Mouse (Mus musculus) forebrain, embryonic 13.5 days (tissue): ENCODE measurements around the gene Adh7. TPM values are rescaled to one million over a fixed set of nuclear protein-coding genes. Genes with fewer than 3 reads are reported as not detected.

Experiments
- ATAC-seq: fragments of 200-750 bp; cut with Nextera tagmentation; 2 replicates; pipeline ENCODE4 v1.8.0; 2017
- H3K27ac ChIP-seq: fragments of 300-500 bp; sonication (generic); 2 replicates; pipeline ENCODE4 v1.5.1; 2015; ENCODE audit warnings: inconsistent platforms, mild to moderate bottlenecking, moderate library complexity
- H3K27me3 ChIP-seq: fragments of 300-500 bp; sonication (generic); 2 replicates; pipeline ENCODE4 v1.6.1; 2015; ENCODE audit warnings: mild to moderate bottlenecking, inconsistent platforms
- H3K36me3 ChIP-seq: fragments of 300-500 bp; sonication (generic); 2 replicates; pipeline ENCODE4 v1.6.1; 2015; ENCODE audit warnings: mild to moderate bottlenecking, inconsistent platforms; ENCODE audit not compliant: poor library complexity, severe bottlenecking
- H3K4me1 ChIP-seq: fragments of 300-500 bp; sonication (generic); 2 replicates; pipeline ENCODE4 v1.6.1; 2015; ENCODE audit warnings: inconsistent platforms
- H3K4me2 ChIP-seq: fragments of 300-500 bp; sonication (generic); 2 replicates; pipeline ENCODE4 v1.6.1; 2015; ENCODE audit warnings: inconsistent platforms, mild to moderate bottlenecking, moderate library complexity
- H3K4me3 ChIP-seq: fragments of 300-500 bp; sonication (generic); 2 replicates; pipeline ENCODE4 v1.5.1; 2015; ENCODE audit warnings: mild to moderate bottlenecking, inconsistent platforms
- H3K9ac ChIP-seq: fragments of 300-500 bp; sonication (generic); 2 replicates; pipeline ENCODE4 v1.6.1; 2015; ENCODE audit warnings: mild to moderate bottlenecking, inconsistent platforms
- H3K9me3 ChIP-seq: fragments of 300-500 bp; sonication (generic); replicated peaks from 2 replicates; pipeline ENCODE4 v1.6.1; 2016; ENCODE audit warnings: inconsistent platforms
- WGBS: fragments of 180-500 bp; shearing (Covaris S2); methylation state at CpG from one replicate; pipeline ENCODE4 v1.1.7; 2015; 5-methylcytosine and 5-hydroxymethylcytosine counted together
- polyA plus RNA-seq: library from polyadenylated mRNA; unstranded; fragments of >200 nt; fragmentation: Nextera tagmentation; extraction: Ambion mirVana; gene quantifications from 2 replicates; pipeline ENCODE4 v1.2.1, GENCODE M21; 2015

Gene Adh7
- polyA plus RNA-seq, 1 experiment from 2014 or later: not detected

DNA sequence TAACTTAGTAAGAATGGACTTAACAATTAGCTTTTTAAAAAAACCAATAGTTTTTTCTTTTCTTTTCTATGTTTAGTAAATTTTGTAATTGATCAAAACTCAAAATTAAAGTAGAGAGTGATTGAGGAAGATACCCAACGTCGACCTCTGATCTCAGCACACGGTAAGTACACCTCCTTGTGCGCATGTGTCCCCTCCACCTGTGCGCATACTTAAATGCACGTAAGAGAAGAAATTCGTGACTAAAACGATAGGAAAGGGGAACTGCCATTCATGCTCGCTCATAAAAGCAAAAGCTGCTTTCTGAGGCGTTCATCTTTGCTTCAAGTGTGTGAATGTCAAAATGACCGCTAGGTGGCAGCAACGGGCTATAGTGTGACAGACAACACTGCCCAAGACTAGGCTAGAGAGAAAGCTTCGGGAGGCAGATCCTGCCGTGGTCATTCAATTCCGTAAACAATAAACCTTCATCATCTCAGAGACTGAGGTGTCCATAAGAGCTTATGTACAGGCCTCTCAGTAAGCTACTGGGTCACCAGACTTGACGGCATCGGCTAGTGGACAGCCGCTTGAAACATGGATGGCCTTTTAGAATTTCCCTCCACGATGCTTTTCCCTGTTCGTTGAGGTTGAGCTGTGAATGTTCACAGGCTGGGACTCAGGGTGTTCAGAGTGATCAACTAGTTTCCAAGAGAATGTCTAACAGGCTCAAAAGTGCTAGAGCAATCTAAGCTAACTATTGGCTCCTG, 19.4 kb upstream of the Adh7 start:
- Histone ChIP-seq H3K4me1 (no peaks in the 10 kb centered on the region), H3K27ac (no peak overlapping the region), H3K4me3 (peak overlapping the region; percentile 20; the same call in 1 of the 2 replicates), H3K27me3 (no peaks in the 10 kb centered on the region), H3K36me3 (no peaks in the 10 kb centered on the region), H3K9ac (peak overlapping the region; percentile 45), H3K9me3 (no peaks in the 10 kb centered on the region), H3K4me2 (peak overlapping the region; percentile 52)
- 24% methylated on average over 20 of the region's 20 CpGs for WGBS
- peak; percentile 97 for ATAC-seq

DNA sequence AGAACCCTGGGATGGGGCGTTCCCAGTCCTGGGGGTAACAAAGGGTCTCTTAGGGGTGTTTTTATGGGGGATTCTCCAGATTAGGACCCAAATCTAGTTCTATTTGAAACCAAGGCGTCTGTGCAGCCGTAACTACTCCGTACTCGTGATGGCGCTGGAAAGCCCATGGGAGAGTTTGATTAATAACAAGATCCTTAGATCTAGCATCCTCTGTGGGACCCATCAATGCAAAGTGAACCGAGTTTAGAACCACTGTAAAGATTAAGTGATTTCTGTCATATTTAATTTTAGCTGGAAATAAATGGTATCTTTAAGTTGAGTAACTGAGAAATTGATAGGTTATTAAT, 18.9 kb upstream of the Adh7 start:
- Histone ChIP-seq H3K27me3 (no peaks in the 10 kb centered on the region), H3K9me3 (no peaks in the 10 kb centered on the region), H3K27ac (no peak overlapping the region), H3K36me3 (no peaks in the 10 kb centered on the region), H3K4me1 (no peaks in the 10 kb centered on the region), H3K9ac (no peak overlapping the region), H3K4me2 (peak overlapping the region; percentile 52), H3K4me3 (no peak overlapping the region)
- ATAC-seq: no peak; the same call in 1 of the 2 replicates
- 83% methylated on average over 7 of the region's 7 CpGs for WGBS

DNA sequence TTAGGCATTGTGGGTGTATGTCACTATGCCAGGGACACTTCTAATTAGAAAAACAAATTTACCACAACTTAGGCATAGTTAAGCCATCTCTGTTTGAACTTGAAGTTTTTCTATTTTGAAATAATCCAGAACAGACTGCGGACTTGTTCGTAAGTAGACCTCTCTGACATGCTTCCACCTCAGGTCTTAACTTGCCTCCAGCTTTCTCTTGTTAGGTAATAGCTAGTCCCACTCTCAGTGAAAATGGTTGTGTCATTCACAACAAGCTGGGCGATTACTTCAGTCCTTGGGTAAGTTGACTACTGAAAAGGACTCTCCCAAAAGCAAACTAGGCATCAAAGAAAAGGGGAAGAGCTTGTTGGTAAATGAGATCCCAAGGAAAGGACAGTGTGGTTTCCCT, 8.7 kb upstream of the Adh7 start:
- no peak overlapping the region for H3K4me3 ChIP-seq
- no peak overlapping the region for H3K9ac ChIP-seq
- H3K4me2 ChIP-seq: no peak overlapping the region
- H3K27me3 ChIP-seq: no peaks in the 10 kb centered on the region
- 93% methylated on average over 3 of the region's 3 CpGs for WGBS
- ATAC-seq: no peak
- H3K9me3 ChIP-seq: no peaks in the 10 kb centered on the region
- H3K4me1 ChIP-seq: no peaks in the 10 kb centered on the region
- H3K27ac ChIP-seq: no peak overlapping the region
- H3K36me3 ChIP-seq: no peaks in the 10 kb centered on the region

DNA sequence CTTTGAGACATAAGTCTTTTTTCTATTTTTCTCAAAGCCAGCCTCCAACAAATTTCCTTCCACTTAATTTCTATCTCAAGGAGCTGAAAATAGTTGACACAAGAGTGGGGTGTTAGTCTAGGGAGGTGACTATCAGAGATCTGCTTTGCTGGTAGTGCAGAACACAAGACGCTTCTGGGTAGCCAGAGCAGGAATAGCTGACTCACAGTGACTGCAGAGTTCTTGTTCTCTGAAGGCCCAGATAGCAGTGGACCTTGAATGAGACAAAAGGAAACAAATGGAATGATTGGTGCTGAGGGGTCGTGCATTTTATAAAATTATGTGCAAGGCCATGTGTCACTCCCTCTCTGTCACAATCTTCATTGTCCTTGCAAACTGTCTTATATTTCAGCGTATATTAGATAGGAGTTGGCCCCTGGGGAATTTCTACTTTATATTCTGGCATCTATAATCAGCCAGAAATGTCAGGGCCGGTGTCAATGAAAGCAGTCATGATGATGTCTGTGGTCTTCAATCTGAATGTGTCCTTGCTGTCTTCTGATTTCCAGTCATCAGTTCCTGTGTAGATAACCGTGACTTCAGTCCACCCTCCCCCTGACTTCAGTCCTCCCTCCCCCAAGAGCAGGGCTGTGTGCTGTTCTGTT, 7.0 kb upstream of the Adh7 start:
- 84% methylated on average over 5 of the region's 5 CpGs for WGBS
- no peaks in the 10 kb centered on the region for H3K9me3 ChIP-seq
- H3K27me3 ChIP-seq: no peaks in the 10 kb centered on the region
- no peak for ATAC-seq
- no peak overlapping the region for H3K9ac ChIP-seq
- H3K4me2 ChIP-seq: no peak overlapping the region
- no peak overlapping the region for H3K4me3 ChIP-seq
- H3K4me1 ChIP-seq: peaks cover 4% of the 10 kb centered on the region; the same call in 1 of the 2 replicates
- H3K36me3 ChIP-seq: no peaks in the 10 kb centered on the region
- no peak overlapping the region for H3K27ac ChIP-seq

DNA sequence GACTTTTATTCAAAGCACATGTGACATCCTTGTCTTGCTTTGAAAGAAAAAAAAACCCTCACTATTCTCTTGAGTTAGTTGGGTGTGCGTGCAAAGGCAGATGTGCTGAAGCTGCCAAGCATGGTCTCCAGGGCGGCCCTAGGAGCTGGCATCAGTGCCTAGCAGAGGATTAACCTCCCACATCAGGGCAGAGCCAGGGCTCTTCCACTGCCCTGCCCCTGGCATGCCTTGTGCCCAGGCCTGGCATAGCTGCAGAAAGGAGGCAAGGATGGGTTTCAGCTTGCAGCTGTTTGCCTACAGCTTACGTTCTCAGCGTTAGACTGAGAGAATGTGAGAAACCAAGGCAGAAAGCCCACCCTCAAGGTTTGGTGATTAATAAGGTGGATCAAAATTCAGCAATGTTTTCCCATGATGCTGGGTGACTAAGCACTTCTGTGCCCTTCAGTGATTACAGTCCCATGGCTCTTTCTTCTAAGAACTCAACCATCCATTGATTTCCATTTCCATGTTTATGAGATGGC, 5.1 kb upstream of the Adh7 start:
- WGBS: 92% methylated on average over 4 of the region's 4 CpGs
- H3K4me2 ChIP-seq: no peak overlapping the region
- no peaks in the 10 kb centered on the region for H3K36me3 ChIP-seq
- no peaks in the 10 kb centered on the region for H3K27me3 ChIP-seq
- ATAC-seq: no peak
- H3K9ac ChIP-seq: no peak overlapping the region
- no peaks in the 10 kb centered on the region for H3K9me3 ChIP-seq
- H3K27ac ChIP-seq: no peak overlapping the region
- peaks cover 4% of the 10 kb centered on the region; the same call in 1 of the 2 replicates for H3K4me1 ChIP-seq
- no peak overlapping the region for H3K4me3 ChIP-seq

DNA sequence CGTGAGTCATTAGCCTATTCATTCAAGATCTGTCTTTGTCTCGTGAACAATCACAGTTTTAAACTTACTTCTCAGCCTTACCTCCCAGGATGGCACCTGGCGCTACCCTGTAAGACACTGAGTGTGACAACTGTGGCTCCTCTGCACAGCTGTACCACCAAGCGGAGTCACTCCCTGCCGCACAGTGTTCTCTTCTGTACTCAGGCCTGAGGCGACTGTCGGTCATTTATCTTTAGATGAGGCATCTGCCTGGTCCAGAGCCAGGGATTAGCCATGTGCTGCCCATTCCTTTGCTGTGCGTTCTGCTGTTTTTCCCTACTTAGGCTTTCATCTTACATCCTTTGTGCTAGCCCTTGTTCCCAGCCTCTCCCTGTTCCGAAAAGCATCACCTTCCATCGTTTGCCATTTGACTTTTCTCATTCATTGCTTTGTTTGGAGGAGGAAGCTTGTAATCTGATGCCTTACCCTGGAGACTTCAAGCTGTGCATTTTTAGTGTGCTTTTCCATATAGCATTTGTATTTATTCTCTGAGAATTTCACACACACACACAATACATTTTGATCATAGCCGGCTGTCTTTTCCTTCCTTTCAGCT, 2.1 kb upstream of the Adh7 start:
- no peak overlapping the region for H3K9ac ChIP-seq
- no peaks in the 10 kb centered on the region for H3K9me3 ChIP-seq
- 17% methylated on average over 11 of the region's 11 CpGs for WGBS
- H3K4me1 ChIP-seq: peaks cover 4% of the 10 kb centered on the region; the same call in 1 of the 2 replicates
- no peak overlapping the region for H3K4me2 ChIP-seq
- ATAC-seq: no peak
- no peaks in the 10 kb centered on the region for H3K36me3 ChIP-seq
- no peaks in the 10 kb centered on the region for H3K27me3 ChIP-seq
- H3K27ac ChIP-seq: no peak overlapping the region
- no peak overlapping the region for H3K4me3 ChIP-seq

DNA sequence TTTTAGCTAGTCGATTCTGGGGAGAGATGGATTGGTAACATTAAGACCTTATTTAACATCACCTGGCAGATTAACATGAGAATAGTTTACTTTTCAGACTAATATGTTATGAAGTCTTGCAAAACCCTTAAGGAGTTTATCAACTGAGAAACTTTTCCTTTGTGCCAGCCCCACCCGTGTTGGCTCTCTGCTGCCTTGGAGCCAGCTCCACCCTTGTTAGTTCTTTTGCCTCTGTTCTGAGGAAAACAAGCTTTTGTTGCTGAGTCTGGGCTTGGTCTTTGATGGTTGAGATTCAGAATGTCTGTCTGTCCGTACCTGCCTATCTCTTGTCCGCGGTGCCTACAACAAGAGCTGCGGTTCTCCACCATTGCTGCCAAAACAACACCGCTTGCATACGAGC, 1.5 kb upstream of the Adh7 start:
- H3K36me3 ChIP-seq: no peaks in the 10 kb centered on the region
- ATAC-seq: no peak
- WGBS: 74% methylated on average over 8 of the region's 8 CpGs
- H3K27ac ChIP-seq: no peak overlapping the region
- no peak overlapping the region for H3K9ac ChIP-seq
- no peaks in the 10 kb centered on the region for H3K9me3 ChIP-seq
- H3K27me3 ChIP-seq: no peaks in the 10 kb centered on the region
- H3K4me3 ChIP-seq: no peak overlapping the region
- peaks cover 4% of the 10 kb centered on the region; the same call in 1 of the 2 replicates for H3K4me1 ChIP-seq
- H3K4me2 ChIP-seq: no peak overlapping the region

DNA sequence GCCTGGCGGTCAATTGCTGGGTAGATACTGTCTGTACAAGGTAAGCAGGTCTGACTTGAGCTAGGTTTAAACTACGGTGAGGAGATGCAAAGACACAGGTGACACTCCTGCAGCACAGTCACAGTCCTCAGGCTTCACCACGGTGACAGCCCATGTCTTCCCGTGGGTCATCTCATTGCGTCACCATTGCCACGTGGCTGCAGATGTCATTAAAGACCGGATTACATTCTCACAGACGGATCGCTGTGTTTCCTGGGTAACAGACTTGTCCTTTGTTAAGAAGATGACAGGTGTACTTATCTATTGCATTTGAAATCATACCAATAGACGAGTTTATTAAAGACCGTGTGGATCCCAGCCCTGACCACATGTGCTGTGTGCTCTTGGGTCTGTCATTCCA, 3.6 kb downstream of the Adh7 start:
- Histone ChIP-seq H3K36me3 (no peaks in the 10 kb centered on the region), H3K9me3 (no peaks in the 10 kb centered on the region), H3K4me2 (no peak overlapping the region), H3K4me1 (no peaks in the 10 kb centered on the region), H3K4me3 (no peak overlapping the region), H3K27ac (no peak overlapping the region), H3K27me3 (no peaks in the 10 kb centered on the region), H3K9ac (no peak overlapping the region)
- no peak for ATAC-seq
- WGBS: 90% methylated on average over 11 of the region's 11 CpGs

DNA sequence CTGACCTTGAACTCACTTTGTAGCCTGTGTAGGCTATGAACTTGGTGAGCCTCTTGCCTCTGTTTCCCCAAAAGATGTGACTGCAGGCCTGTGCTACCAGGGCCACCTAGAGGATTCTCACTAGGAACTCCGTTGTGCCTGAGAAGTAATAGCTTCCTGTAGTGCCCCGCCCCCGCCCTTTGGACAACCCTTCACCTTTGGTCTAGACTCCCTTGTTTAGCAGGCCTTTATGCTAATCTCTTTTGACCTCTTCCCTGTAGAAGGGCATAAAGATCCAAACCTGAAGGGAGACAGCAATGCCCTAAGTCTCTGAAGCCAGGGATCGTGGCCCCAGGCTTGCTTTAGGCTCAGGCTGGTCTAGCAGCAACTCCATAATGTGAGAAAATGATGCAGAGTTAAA, 5.0 kb downstream of the Adh7 start:
- H3K27ac ChIP-seq: no peak overlapping the region
- H3K4me2 ChIP-seq: no peak overlapping the region
- H3K9me3 ChIP-seq: no peaks in the 10 kb centered on the region
- ATAC-seq: no peak
- WGBS: 71% methylated on average over 4 of the region's 4 CpGs
- H3K36me3 ChIP-seq: no peaks in the 10 kb centered on the region
- no peaks in the 10 kb centered on the region for H3K4me1 ChIP-seq
- H3K4me3 ChIP-seq: no peak overlapping the region
- no peaks in the 10 kb centered on the region for H3K27me3 ChIP-seq
- H3K9ac ChIP-seq: no peak overlapping the region

DNA sequence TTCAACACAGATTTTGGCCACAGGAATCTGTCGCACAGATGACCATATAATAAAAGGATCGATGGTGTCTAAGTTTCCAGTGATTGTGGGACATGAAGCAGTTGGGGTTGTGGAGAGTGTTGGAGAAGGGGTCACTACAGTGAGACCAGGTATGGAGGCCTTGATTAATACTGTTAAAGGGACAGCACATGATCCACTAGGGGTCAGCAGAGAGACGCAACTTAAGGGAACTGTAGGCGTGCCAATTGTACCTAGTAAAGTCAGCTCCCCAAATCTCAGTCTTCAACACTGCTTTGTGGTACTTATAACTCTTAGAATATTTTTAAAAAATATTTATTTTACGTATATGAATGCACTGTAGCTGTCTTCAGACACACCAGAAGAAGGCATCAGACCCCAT, 5.4 kb downstream of the Adh7 start:
- ATAC-seq: peak; percentile 84
- Histone ChIP-seq H3K9me3 (no peaks in the 10 kb centered on the region), H3K27me3 (no peaks in the 10 kb centered on the region), H3K36me3 (no peaks in the 10 kb centered on the region), H3K9ac (no peak overlapping the region), H3K4me3 (no peak overlapping the region), H3K4me2 (no peak overlapping the region), H3K4me1 (no peaks in the 10 kb centered on the region), H3K27ac (no peak overlapping the region)
- 55% methylated on average over 5 of the region's 5 CpGs for WGBS

DNA sequence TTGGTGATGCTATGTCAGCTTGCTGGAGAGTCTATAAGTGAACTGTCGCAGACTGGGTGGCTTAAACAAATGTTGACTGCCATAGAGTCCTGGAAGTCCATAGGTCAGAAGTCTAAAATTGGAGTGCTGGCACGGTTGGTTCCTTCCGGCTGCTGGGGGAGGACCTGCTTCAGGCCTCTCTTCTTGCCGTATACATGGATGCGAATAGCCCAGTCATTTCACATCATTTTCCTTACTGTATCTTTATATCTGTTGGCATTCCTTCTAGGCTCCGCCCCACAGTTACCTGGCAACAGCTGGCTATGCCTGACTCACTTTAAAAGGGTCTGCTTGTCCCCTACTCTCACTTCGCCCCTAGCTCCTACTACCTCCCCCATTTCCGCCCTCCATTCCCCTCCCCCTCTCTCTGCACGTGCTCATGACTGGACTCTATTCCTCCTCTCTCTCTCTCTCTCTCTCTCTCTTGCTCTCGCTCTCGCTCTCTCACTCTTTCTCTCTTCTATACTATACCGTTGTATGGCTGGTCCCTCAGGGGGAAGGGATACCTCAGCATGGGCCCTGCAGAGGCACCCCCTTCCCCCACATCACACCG, 6.9 kb downstream of the Adh7 start:
- no peak overlapping the region for H3K9ac ChIP-seq
- no peak overlapping the region for H3K4me3 ChIP-seq
- H3K27me3 ChIP-seq: no peaks in the 10 kb centered on the region
- ATAC-seq: no peak
- no peak overlapping the region for H3K27ac ChIP-seq
- no peaks in the 10 kb centered on the region for H3K4me1 ChIP-seq
- no peaks in the 10 kb centered on the region for H3K36me3 ChIP-seq
- H3K4me2 ChIP-seq: no peak overlapping the region
- 85% methylated on average over 13 of the region's 13 CpGs for WGBS
- H3K9me3 ChIP-seq: no peaks in the 10 kb centered on the region

DNA sequence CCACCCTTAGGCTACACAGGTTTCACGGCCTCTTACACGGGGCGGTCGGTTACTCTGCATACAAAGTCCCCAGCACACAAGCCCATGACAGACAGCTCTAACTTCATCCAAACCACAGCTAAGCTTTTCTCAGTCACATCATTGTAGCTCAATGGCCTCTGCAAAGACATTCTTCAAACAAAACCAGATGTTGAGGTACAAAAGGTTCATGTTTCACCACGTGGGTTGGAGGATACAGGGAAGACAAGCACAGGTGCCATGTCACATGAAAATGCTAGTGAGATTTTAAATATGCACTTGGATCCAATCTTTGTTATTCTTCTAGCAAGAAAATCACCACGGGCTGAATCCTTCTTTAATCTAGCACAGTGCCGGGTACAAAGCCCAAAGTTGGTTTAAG, 7.8 kb downstream of the Adh7 start:
- ATAC-seq: no peak
- no peak overlapping the region for H3K4me3 ChIP-seq
- no peak overlapping the region for H3K9ac ChIP-seq
- H3K4me2 ChIP-seq: no peak overlapping the region
- H3K27ac ChIP-seq: no peak overlapping the region
- no peaks in the 10 kb centered on the region for H3K27me3 ChIP-seq
- H3K9me3 ChIP-seq: no peaks in the 10 kb centered on the region
- no peaks in the 10 kb centered on the region for H3K4me1 ChIP-seq
- no peaks in the 10 kb centered on the region for H3K36me3 ChIP-seq
- 76% methylated on average over 7 of the region's 7 CpGs for WGBS
